Mouse (Mus musculus) small intestine, adult 10 weeks (tissue): ENCODE data around the gene Prr5. TPM values are rescaled to one million over a fixed set of nuclear protein-coding genes. Genes with fewer than 3 reads are reported as not detected.

Experiments used
- polyA plus RNA-seq: library from polyadenylated mRNA; stranded (reverse); fragments of 350-450 nt; fragmentation: Illumina TruSeq; extraction: RNeasy Lipid Tissue Mini Kit (QIAGEN cat#74804); gene quantifications from one replicate; pipeline ENCODE4 v1.2.3, GENCODE M21; 2014; ENCODE audit warnings: low replicate concordance

Prr5 gene
- 0.33 TPM for polyA plus RNA-seq

DNA sequence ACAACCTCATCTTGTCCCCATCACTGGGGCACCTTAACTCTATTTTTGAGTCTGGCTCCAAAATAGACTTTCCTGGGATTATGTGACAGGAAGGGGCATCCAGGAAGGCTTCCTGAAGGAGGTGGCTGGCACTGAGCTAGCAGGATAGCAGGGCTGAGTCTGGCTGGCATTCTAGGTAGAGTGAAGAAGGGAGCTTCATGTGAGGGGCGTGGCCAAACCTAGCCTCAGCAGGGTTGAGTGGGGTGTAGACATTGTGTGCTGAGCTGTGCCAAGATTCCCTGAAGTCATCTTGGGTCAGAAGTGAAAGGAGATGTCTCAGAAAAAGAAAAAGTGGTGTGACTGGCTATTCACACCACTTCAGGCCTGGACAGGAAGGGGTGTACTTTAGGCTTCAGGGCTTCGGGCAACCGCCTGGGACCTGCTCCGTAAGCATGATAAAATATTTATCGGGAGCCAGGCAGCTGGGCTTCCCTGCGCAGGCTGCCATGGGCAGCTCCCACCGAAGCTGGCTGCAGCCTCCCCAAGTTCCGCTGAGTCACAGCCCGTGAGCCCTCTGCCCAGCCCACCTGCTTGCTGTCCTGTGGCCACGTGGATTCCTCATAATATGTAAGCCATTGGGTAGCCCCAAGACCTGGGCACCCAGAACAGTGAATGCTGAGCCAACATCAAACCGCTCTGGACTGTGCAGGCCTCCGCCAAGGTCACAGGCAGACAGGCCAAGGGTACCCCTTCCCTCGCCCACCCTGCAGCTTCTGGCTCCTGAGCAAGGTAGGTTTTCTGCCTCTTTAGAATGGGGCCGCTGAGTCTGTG, at the start of gene Prr5:
Gene Prr5 (plus strand): TSS at position 683 of the 810 bp plus-strand sequence.

GRCm38 (mm10) chr15:84719791-84720190, 50.4 kb downstream of the Prr5 start, which contains the start of gene Arhgap8:
Arhgap8 (plus strand) TSS chr15:84720052.

Other genes with a start within 250 kb of the Prr5 start
- gene Shisal1, start 222.5 kb upstream of the Prr5 start, polyA plus RNA-seq = 1.3 TPM
- gene Rtl6, start 111.8 kb upstream of the Prr5 start, polyA plus RNA-seq = 0.07 TPM
- 0.48 TPM for gene Arhgap8, start 50.4 kb downstream of the Prr5 start, polyA plus RNA-seq
- gene Phf21b, start 186.4 kb downstream of the Prr5 start, polyA plus RNA-seq = 0.15 TPM